Mouse (Mus musculus): Measurements from ENCODE around the gene Syt2.

Gene Syt2

DNA sequence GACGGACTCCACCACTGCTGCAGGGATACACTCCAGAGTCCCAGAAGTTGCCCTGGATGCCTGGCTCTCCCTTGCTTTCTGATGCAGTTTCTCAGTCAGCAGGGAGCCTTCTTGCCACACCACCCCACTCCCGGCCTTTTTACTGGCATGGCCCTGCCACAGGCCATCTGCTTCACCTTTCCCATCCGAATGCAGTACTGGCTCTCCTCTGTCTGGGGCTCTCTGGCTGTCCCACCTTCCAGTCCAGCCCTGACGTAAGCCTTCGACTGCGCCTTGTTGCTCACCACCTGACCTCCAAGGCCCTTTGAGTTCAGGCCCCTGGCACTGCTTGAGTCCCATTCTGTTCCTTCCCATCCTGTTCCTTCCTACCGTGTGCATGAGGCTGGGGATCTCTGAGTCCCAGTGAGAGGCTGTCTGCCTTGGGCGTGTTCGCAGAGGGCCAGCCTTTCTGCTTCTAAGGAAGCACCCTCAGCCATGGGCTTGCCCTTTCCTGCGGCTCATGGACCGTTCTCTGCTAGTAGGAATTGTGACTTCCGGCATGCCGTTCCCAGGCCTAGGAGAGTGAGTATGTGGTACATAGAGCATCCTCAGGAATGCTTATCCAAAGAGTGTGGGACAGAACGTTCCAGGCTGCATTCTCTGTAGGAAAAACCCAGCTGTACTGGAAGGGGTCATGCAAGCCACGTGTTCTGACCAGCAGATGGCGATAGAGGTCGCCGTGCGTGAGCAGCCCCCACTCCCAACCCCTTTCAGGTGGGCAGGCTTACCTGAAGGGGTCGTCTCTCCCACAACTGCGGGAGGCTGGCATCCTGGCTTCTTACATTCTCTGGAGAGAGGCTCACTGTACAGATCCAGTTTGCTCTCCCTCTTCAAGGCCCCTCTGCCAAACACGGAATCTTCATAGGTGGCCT lies 58.2 kb downstream of the Syt2 start:
- peak; percentile 81 for DNase-seq (ENCODE audit: low read depth, low spot score)

- DNase-seq (ENCODE audit: low read depth, low spot score) = peak; percentile 41
Measured at GRCm38 (mm10) chr1:134706549-134706948, 60.1 kb downstream of the Syt2 start.

- DNase-seq (ENCODE audit: low read depth, low spot score) = no peak
Measured at GRCm38 (mm10) chr1:134707516-134707915, 61.0 kb downstream of the Syt2 start.

DNA sequence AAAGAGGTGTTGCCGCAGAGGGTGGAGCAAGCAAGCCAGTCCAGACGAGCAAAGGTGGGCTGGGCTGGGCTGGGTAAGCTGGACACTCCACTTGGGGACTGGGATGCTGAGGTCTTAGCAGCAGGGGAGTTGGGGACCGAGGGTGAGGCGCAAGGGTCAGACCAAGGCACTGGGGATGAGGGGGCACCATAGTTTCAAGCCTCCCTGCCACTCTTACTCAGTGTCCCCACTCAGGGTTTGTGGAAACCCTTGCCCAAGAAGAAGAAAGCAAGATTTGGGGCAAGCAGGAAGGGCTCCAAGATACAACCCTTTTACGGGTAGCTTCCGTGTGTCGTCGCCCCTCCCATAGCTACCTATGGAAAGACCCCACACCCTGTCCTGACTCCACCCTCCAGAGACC lies 61.8 kb downstream of the Syt2 start:
- DNase-seq (ENCODE audit: low read depth, low spot score) = no peak

GRCm38 (mm10) chr1:134708801-134709385 lies 62.4 kb downstream of the Syt2 start:
- peak; percentile 48 for DNase-seq (ENCODE audit: low read depth, low spot score)

GRCm38 (mm10) chr1:134709411-134710306 lies 63.2 kb downstream of the Syt2 start:
- DNase-seq (ENCODE audit: low read depth, low spot score) = no peak

GRCm38 (mm10) chr1:134711061-134711460 lies 64.6 kb downstream of the Syt2 start:
- DNase-seq (ENCODE audit: low read depth, low spot score) = no peak

GRCm38 (mm10) chr1:134711653-134712052 lies 65.2 kb downstream of the Syt2 start:
- DNase-seq (ENCODE audit: low read depth, low spot score) = no peak

- no peak for DNase-seq (ENCODE audit: low read depth, low spot score)
Measured at GRCm38 (mm10) chr1:134712781-134713299, 66.4 kb downstream of the Syt2 start.

GRCm38 (mm10) chr1:134713421-134713969 lies 67.0 kb downstream of the Syt2 start:
- DNase-seq (ENCODE audit: low read depth, low spot score) = no peak

- DNase-seq (ENCODE audit: low read depth, low spot score) = no peak
Measured at GRCm38 (mm10) chr1:134714166-134714565, 67.7 kb downstream of the Syt2 start.

DNA sequence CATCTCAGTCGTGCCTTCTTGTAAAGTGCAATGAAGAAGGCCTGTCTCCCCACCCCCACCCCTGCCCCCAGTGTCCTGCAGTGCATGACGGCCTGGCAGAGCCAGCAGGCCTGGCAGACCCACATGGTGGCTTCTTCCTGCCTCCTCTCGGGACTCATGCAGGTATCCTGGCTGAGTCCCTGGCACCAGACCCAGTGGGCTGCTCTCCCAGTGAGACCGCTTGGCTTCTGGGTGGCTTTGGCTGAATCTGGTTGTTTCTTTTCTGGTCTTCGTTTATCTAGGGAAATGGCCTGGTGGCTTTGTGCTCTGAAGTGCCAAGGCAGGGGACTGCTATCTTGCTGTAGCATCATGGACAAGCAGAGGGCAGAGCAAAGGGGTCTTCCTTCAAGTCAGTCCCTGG lies 68.6 kb downstream of the Syt2 start:
- no peak for DNase-seq (ENCODE audit: low read depth, low spot score)

DNA sequence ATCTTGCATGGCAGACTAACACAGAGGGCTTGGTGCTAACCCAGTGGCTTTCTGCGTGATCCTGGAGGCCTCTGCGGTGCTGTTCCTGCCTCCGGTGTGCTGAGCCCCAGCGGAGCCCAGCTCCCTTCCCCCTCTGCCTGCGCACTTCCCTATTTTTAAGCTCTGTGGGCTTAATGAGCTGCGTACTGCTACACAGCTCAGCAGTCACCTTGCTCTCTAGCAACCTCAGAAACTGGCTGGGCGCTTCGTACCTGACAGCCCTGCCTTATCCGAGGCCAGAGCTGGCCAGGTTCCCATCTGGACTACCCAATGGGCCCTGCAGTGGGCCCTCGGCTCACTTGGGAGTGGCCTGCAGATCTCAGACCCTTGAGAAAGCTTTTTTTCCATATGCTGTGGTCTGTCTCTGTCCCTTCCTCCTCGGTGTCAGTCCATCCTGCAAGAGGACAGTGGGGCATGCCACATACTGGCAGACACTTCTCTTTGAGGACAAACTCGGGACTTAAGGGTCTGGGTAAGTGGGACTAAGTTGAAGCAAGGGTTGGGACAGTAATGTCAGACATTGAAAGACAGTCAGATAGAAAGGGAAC lies 73.3 kb downstream of the Syt2 start:
- no peak for DNase-seq (ENCODE audit: low read depth, low spot score)

DNA sequence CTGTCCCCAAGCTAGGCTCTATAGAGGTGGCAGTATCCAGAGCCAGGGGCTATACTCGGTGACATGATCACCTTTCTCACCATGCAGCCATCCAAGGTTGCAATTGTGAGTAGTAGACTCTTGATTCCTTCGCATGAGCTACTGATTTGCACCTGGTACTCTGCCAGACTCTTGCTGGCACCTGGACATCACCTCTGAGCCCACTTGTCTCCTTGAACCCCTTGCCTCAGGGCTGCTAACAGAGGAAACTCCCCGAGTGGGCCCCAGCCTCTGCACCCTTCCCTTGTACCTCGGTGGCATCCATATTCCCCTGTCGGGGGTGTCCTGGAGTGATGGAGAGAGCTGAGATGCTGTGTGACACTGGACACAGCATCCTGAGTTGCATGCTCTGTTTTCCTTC lies 75.0 kb downstream of the Syt2 start:
- DNase-seq (ENCODE audit: low read depth, low spot score) = no peak

GRCm38 (mm10) chr1:134722891-134723290 lies 76.4 kb downstream of the Syt2 start:
- DNase-seq (ENCODE audit: low read depth, low spot score) = no peak

DNA sequence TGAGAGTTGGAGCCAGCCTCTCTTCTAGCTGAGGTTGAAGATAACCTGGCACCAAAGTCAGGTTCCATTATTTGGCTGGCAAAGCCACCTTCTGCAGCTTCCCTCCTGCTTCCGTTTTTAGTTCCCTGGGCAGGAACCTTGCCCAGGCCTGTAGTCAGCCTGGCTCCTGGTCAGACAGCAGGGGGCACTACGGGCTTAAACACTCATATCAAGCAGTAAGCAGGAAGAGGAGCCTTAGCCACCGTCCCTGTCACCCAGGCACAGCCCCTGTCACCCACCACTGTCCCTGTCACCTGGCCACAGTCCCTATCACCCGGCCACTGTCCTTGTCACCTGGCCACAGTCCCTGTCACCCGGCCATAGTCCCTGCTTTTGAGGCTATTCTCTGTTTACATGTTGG lies 78.8 kb downstream of the Syt2 start:
- DNase-seq (ENCODE audit: low read depth, low spot score) = no peak

DNA sequence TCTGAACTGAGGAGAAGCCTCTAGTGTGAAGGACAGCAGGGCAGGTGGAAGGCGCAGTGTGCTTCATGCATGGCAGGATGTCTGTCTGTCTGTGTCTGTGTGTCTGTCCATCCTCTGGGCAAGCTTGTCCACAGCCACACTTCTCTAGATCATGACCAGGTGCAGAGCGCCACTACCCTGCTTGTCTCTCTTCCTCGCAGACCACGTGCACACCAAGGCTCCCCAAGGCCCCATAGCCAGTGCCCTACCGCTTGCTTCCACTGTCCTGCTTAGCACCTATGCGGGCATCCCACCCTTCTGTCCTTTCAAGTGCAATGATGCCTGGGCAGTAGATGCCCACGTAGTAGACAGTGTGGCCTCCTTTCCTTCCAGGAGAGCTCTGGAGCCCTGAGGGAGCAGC lies 80.0 kb downstream of the Syt2 start:
- no peak for DNase-seq (ENCODE audit: low read depth, low spot score)

DNA sequence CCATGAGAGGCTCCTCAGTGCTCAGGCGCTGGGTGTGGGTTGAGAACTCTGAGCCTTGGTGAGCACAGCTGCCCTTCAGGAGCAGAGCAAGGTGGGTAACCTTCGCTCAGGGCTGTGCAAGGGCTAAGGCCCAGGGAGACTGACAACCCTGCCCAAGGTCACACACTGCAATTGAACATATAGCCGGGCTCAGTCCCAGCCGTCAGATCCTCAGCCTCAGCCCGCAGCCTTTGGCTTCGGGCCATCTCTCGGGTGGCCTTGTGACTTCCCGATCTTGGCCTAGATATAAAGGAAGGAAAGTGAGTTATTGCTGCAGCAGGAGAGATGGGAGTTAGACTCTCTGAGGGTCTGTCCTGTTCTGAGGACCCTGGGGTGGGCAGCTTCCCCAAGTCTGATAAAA lies 80.8 kb downstream of the Syt2 start:
- no peak for DNase-seq (ENCODE audit: low read depth, low spot score)

- DNase-seq (ENCODE audit: low read depth, low spot score) = no peak
Measured at GRCm38 (mm10) chr1:134733659-134734058, 87.2 kb downstream of the Syt2 start.

DNA sequence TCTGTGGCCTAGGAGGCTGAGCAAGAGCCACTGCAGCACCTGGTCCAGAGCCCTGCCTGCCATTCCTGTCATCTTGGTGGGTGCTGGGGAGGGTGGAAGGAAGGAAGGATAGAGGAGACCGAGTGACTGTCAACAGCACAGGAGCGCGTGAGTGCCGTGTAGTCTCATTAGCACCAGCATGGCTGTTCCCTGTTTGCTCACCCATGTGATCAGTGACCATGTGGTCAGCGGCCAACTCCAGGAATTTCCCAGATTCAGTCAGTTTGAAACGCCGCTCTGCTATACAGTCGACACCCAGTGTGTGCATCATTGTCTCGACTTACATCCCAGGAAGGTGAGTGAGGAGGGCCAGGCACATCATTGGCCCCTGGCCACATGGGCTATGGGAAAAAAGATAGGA lies 91.0 kb downstream of the Syt2 start:
- no peak for DNase-seq (ENCODE audit: low read depth, low spot score)

GRCm38 (mm10) chr1:134741433-134741832 lies 95.0 kb downstream of the Syt2 start:
- peak; percentile 78 for DNase-seq (ENCODE audit: low read depth, low spot score)

All from ES-CJ7 (cell line).